Mouse (Mus musculus): ENCODE measurements around the gene Cyp2t4. TPM values are rescaled to one million over a fixed set of nuclear protein-coding genes. Genes with fewer than 3 reads are reported as not detected.
A peak's percentile ranks its signal among the peaks of the same experiment; 100 is the strongest.

The Cyp2t4 gene
- polyA plus RNA-seq, 1 experiment from 2014 or later, result not detected

DNA sequence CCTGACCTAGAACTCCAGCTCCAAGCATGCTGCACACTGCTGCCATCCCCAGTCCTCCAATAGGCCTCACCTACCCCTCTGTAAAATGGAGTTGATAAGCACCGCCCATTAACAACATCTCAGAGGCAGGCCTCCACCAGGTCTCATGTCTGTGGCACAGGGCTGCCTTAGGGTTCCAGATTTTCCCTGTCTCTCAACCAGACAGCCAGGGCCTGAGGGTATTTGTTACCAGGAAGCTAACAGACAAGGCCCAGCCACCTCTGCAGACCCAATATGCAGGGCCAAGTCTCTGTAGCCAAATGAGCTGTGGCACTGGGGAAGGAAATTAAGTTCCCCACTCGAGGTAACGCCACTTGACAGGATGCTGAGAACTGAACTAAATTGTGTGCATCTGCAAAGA lies 7.4 kb downstream of the Cyp2t4 start:
- Histone ChIP-seq H3K9me3 (no peaks in the 10 kb centered on the region), H3K4me3 (replicated peaks) (no peak overlapping the region), H3K4me1 (replicated peaks) (peaks cover 44% of the 10 kb centered on the region), H3K27me3 (no peaks in the 10 kb centered on the region), H3K9ac (replicated peaks) (no peak overlapping the region; the same call in 1 of the 2 replicates), H3K36me3 (peaks cover 84% of the 10 kb centered on the region), H3K27ac (no peak overlapping the region), H3K4me2 (no peak overlapping the region)
- 84% methylated on average over 3 of the region's 3 CpGs for WGBS
- no peak for ATAC-seq (ENCODE audit: insufficient number of reproducible peaks, insufficient read depth, low FRiP score, low TSS enrichment, low read depth)

GRCm38 (mm10) chr7:27161744-27162143 lies 8.2 kb downstream of the Cyp2t4 start:
- peaks cover 82% of the 10 kb centered on the region for H3K36me3 ChIP-seq
- H3K27ac ChIP-seq, result no peak overlapping the region; the same call in 1 of the 2 replicates
- H3K4me1 ChIP-seq (replicated peaks), result peaks cover 44% of the 10 kb centered on the region
- H3K4me3 ChIP-seq (replicated peaks), result no peak overlapping the region
- no peaks in the 10 kb centered on the region for H3K9me3 ChIP-seq
- 91% methylated on average over 4 of the region's 4 CpGs for WGBS
- no peaks in the 10 kb centered on the region for H3K27me3 ChIP-seq
- no peak for ATAC-seq (ENCODE audit: insufficient number of reproducible peaks, insufficient read depth, low FRiP score, low TSS enrichment, low read depth)
- no peak overlapping the region for H3K4me2 ChIP-seq
- H3K9ac ChIP-seq (replicated peaks), result no peak overlapping the region

- Histone ChIP-seq H3K27ac (no peak overlapping the region), H3K36me3 (peaks cover 72% of the 10 kb centered on the region), H3K4me2 (peak overlapping the region; percentile 84), H3K27me3 (no peaks in the 10 kb centered on the region), H3K9ac (replicated peaks) (peak overlapping the region; percentile 5), H3K4me1 (replicated peaks) (peaks cover 52% of the 10 kb centered on the region), H3K9me3 (no peaks in the 10 kb centered on the region), H3K4me3 (replicated peaks) (no peak overlapping the region)
- no peak for ATAC-seq (ENCODE audit: insufficient number of reproducible peaks, insufficient read depth, low FRiP score, low TSS enrichment, low read depth)
- WGBS, result 84% methylated on average over 5 of the region's 5 CpGs
These were observed 9.4 kb downstream of the Cyp2t4 start for GRCm38 (mm10) chr7:27162780-27163449.

GRCm38 (mm10) chr7:27163450-27163805 lies 9.9 kb downstream of the Cyp2t4 start:
- no peaks in the 10 kb centered on the region for H3K27me3 ChIP-seq
- H3K27ac ChIP-seq, result no peak overlapping the region
- H3K4me3 ChIP-seq (replicated peaks), result no peak overlapping the region; the same call in 1 of the 2 replicates
- H3K4me2 ChIP-seq, result peak overlapping the region; percentile 84
- peaks cover 53% of the 10 kb centered on the region for H3K4me1 ChIP-seq (replicated peaks)
- ATAC-seq (ENCODE audit: insufficient number of reproducible peaks, insufficient read depth, low FRiP score, low TSS enrichment, low read depth), result no peak
- no peaks in the 10 kb centered on the region for H3K9me3 ChIP-seq
- WGBS, result 91% methylated on average over 5 of the region's 5 CpGs
- H3K36me3 ChIP-seq, result peaks cover 67% of the 10 kb centered on the region
- peak overlapping the region; percentile 5 for H3K9ac ChIP-seq (replicated peaks)

DNA sequence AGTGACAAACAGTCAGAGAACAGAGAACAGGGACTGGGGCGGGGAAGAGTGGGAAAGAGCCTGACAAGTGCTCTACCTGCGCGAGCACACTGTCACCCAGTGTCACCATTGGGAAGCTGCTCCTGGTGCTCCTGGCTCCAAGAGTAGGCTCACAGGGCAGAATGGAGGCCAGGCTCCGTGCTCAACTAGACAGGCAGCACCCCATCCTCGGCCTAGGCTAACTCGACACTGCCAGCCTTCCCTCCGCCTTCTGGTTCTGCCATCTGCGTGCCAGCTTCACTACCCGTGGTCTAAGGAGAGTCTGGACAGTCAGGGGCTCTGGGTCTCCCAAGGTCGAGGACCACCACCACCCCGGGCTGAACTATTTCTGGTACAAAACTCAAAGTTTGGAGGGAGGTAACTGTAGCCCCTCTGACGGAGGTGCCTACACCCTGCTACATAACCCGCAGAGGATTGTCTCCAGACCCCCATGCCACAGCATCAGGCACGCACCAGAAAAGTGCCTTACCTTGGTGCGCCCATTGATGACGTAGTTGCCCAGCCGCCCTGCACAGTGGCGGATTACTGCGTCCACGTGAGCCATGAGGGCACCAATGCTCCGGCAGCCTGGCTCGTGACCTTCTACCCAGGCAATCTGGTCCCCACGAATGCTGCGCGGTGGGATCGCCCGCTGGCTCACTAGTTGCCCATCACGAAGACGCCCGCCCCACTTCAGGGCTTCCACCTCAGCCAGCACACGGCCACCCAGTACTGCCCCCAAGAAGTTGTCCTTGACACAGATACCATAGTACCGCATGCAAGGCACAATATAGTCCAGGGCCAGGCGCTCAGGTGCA lies 10.8 kb downstream of the Cyp2t4 start:
- Histone ChIP-seq H3K4me2 (peak overlapping the region; percentile 84), H3K9ac (replicated peaks) (peak overlapping the region; percentile 83; the same call in 1 of the 2 replicates), H3K27me3 (no peaks in the 10 kb centered on the region), H3K27ac (no peak overlapping the region), H3K9me3 (no peaks in the 10 kb centered on the region), H3K4me3 (replicated peaks) (peak overlapping the region; percentile 72), H3K36me3 (peaks cover 58% of the 10 kb centered on the region), H3K4me1 (replicated peaks) (peaks cover 53% of the 10 kb centered on the region)
- no peak for ATAC-seq (ENCODE audit: insufficient number of reproducible peaks, insufficient read depth, low FRiP score, low TSS enrichment, low read depth)
- WGBS, result 82% methylated on average over 33 of the region's 33 CpGs

DNA sequence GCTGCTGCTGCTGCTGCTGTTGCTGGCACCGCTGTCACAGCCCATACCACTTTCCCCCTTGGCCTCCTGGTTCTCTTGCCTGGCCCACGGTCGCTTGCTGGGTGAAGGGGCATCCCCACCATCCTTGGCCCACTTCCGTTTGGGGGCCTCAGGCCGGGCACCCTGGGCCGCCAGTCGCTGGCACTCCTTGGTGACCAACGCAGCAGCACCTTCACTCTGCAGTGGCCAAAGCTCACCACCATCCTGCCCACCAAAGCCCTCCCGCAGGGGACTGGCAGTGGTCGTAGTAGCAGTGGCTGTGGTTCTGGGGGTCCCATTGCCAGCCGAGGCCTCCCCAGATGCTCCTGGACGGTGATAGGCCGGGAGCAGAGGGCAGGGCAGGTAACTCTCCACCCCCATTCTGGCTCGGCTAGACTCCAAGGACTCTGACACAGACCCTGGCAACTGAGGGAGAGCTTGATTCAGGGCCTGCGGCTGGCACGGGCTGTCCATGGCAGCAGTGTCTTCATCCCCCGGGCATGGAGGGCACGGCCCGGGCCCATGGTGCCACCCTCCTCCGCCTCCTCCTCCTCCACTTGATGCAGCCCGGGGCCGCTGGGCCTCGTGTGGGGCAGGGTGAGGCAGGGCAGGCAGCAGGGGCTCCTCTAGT lies 11.6 kb downstream of the Cyp2t4 start:
- peaks cover 53% of the 10 kb centered on the region for H3K36me3 ChIP-seq
- no peak overlapping the region for H3K27ac ChIP-seq
- H3K27me3 ChIP-seq, result no peaks in the 10 kb centered on the region
- peak overlapping the region; percentile 83 for H3K9ac ChIP-seq (replicated peaks)
- peak overlapping the region; percentile 72 for H3K4me3 ChIP-seq (replicated peaks)
- WGBS, result 77% methylated on average over 23 of the region's 23 CpGs
- H3K9me3 ChIP-seq, result no peaks in the 10 kb centered on the region
- ATAC-seq (ENCODE audit: insufficient number of reproducible peaks, insufficient read depth, low FRiP score, low TSS enrichment, low read depth), result no peak
- H3K4me1 ChIP-seq (replicated peaks), result peaks cover 50% of the 10 kb centered on the region
- peak overlapping the region; percentile 84 for H3K4me2 ChIP-seq

- H3K4me3 ChIP-seq (replicated peaks), result peak overlapping the region; percentile 72
- H3K9ac ChIP-seq (replicated peaks), result peak overlapping the region; percentile 83
- no peaks in the 10 kb centered on the region for H3K9me3 ChIP-seq
- 5% methylated on average over 8 of the region's 8 CpGs for WGBS
- H3K4me2 ChIP-seq, result peak overlapping the region; percentile 84
- peaks cover 53% of the 10 kb centered on the region for H3K36me3 ChIP-seq
- H3K27ac ChIP-seq, result peak overlapping the region; percentile 98
- H3K27me3 ChIP-seq, result no peaks in the 10 kb centered on the region
- no peak for ATAC-seq (ENCODE audit: insufficient number of reproducible peaks, insufficient read depth, low FRiP score, low TSS enrichment, low read depth)
- H3K4me1 ChIP-seq (replicated peaks), result peaks cover 47% of the 10 kb centered on the region
These were observed 12.2 kb downstream of the Cyp2t4 start for GRCm38 (mm10) chr7:27165696-27166095.

DNA sequence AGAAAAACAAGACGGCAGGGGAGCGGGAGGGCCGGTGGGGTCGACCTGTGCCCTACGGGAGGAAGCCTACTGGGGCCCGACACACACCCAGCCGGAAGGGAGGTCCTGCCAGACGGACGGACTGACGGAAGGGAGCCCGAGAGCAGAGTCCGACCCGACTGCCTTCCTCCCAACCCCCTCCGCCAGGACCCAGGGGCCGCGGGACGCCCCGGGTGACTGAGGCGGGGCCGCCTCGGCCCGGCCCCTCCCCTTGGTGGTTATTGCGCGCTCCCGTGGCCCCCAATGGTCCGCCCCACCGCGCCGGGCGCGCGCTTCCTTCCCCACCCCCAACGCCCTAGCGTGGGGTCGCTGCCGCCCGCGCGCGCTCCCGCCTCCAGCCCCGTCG lies 12.7 kb downstream of the Cyp2t4 start:
- Histone ChIP-seq H3K9ac (replicated peaks) (peak overlapping the region; percentile 83), H3K36me3 (peaks cover 53% of the 10 kb centered on the region), H3K27ac (peak overlapping the region; percentile 98), H3K4me2 (peak overlapping the region; percentile 84), H3K9me3 (no peaks in the 10 kb centered on the region), H3K4me3 (replicated peaks) (peak overlapping the region; percentile 72), H3K27me3 (no peaks in the 10 kb centered on the region), H3K4me1 (replicated peaks) (peaks cover 47% of the 10 kb centered on the region)
- WGBS, result under 1% methylated on average over 26 of the region's 43 CpGs
- ATAC-seq (ENCODE audit: insufficient number of reproducible peaks, insufficient read depth, low FRiP score, low TSS enrichment, low read depth), result peak; percentile 65

DNA sequence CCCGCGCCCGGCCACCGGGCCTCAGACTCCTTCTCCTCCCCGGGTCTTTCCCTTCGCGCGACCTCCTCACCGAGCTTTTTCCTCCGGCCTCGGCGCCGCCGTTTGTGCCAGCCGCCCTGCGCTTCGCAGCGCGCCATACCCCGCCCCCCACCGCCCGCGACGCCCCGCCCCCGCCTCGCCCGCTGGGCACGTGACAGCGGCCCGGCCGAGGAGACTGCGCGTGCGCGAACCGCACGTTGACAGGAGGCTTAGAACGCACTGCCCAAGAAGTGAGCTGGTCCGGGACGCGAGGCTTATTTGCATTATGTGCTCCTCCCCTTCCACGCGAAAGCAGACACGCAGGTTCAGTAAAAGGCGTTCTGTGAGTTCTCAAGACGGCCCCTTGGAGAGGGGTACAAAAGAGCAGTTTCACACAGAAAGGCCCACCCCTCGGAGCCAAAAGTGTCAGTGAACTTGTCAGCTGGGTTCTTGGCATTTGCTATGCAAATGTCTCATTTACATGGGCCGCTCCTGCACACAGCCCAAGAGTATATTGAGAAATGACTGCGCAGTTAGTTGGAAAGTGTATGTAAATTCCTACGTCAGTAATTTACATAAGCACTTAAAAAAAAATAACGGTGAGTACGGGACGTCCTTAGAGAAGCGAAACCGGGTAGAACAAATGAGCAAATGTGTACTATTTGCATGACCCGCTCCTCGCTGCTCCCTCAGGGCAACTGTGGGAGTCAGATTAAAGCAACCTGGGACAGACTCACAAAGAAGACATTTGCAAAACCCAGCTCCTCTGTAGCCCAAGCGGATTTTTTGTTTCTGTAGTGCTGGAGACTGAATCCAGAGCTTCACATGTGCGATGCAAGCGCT lies 13.3 kb downstream of the Cyp2t4 start, which contains the start of gene Egln2:
TSS of gene Egln2 (minus strand) at position 189 of the 861 bp plus-strand sequence.
- WGBS, result 1% methylated on average over 61 of the region's 61 CpGs
- H3K36me3 ChIP-seq, result peaks cover 53% of the 10 kb centered on the region
- H3K27me3 ChIP-seq, result no peaks in the 10 kb centered on the region

GRCm38 (mm10) chr7:27167475-27168094 lies 14.1 kb downstream of the Cyp2t4 start:
- Histone ChIP-seq H3K4me1 (replicated peaks) (peaks cover 40% of the 10 kb centered on the region), H3K4me3 (replicated peaks) (peak overlapping the region; percentile 72), H3K9ac (replicated peaks) (peak overlapping the region; percentile 9), H3K27ac (peak overlapping the region; percentile 98), H3K4me2 (peak overlapping the region; percentile 84), H3K27me3 (no peaks in the 10 kb centered on the region), H3K9me3 (no peaks in the 10 kb centered on the region), H3K36me3 (peaks cover 53% of the 10 kb centered on the region)
- 75% methylated on average over 11 of the region's 11 CpGs for WGBS
- no peak for ATAC-seq (ENCODE audit: insufficient number of reproducible peaks, insufficient read depth, low FRiP score, low TSS enrichment, low read depth)

More for the DNA sequence above, 13.3 kb downstream of the Cyp2t4 start, which contains the start of gene Egln2:
- H3K4me2 ChIP-seq, result peak within 1 kb of the TSS; percentile 84
- H3K27ac ChIP-seq, result peak within 1 kb of the TSS; percentile 98
- peak within 1 kb of the TSS; percentile 72 for H3K4me3 ChIP-seq (replicated peaks)
- H3K4me1 ChIP-seq (replicated peaks), result peaks cover 45% of the 10 kb centered on the region
- peak within 1 kb of the TSS; percentile 83 for H3K9ac ChIP-seq (replicated peaks)
- H3K9me3 ChIP-seq, result no peaks in the 10 kb centered on the region
- ATAC-seq (ENCODE audit: insufficient number of reproducible peaks, insufficient read depth, low FRiP score, low TSS enrichment, low read depth), result peak; percentile 69
